Mouse (Mus musculus) macrophage (primary cell): ENCODE data around the gene Zc3h10. TPM values are rescaled to one million over a fixed set of nuclear protein-coding genes. Genes with fewer than 3 reads are reported as not detected.

Source experiments
- H3K27ac ChIP-seq: fragments of 350-480 bp; formaldehyde crosslinking; 2 replicates; pipeline ENCODE4 v1.9.0; 2021
- H3K36me3 ChIP-seq: fragments of 350-480 bp; formaldehyde crosslinking; 2 replicates; pipeline ENCODE4 v1.9.0; 2021; ENCODE audit errors: inconsistent target
- H3K4me3 ChIP-seq: fragments of 350-480 bp; formaldehyde crosslinking; 2 replicates; pipeline ENCODE4 v1.9.0; 2021; ENCODE audit errors: inconsistent target
- H3K79me2 ChIP-seq: fragments of 350-480 bp; formaldehyde crosslinking; 2 replicates; pipeline ENCODE4 v1.9.0; 2021; ENCODE audit errors: inconsistent target
- WGBS: methylation state at CpG from one replicate; pipeline ENCODE4 v1.1.7; 2026; ENCODE audit warnings: inconsistent platforms; ENCODE audit not compliant: missing documents; 5-methylcytosine and 5-hydroxymethylcytosine counted together
- polyA plus RNA-seq: library from polyadenylated mRNA; stranded (reverse); fragments of 250-400 nt; gene quantifications from 3 replicates; pipeline ENCODE4 v1.2.4, GENCODE M21; 2018; ENCODE audit warnings: inconsistent platforms
- total RNA-seq, 78 experiments: library from RNA; depleted of rRNA; stranded (reverse); fragments of 250-400 nt; gene quantifications; 1 replicate in 9 of 78; 2 replicates in 24 of 78; 3 replicates in 43 of 78; 4 replicates in 2 of 78; pipeline ENCODE4 v1.2.4; 2018; ENCODE audit warnings: inconsistent platforms in 56 of 78

The Zc3h10 gene
- total RNA-seq (2018; cell fraction: chromatin; rRNA removed) = 10 to 100 TPM in 13 of 26 experiments, 1 to 10 TPM in 13; 4.7 to 15.2 (median 10.2) TPM
- total RNA-seq (2018; cell fraction: cytosol; rRNA removed) = 10 to 100 TPM in 8 of 26 experiments, 1 to 10 TPM in 18; 6.1 to 12.6 (median 8.9) TPM
- total RNA-seq (2018; cell fraction: nucleus; rRNA removed) = 10 to 100 TPM in 21 of 26 experiments, 1 to 10 TPM in 5; 7.0 to 15.7 (median 11.5) TPM
- 6.7 to 13.0 TPM (median 9.6 TPM) in 3 replicates for polyA plus RNA-seq

DNA sequence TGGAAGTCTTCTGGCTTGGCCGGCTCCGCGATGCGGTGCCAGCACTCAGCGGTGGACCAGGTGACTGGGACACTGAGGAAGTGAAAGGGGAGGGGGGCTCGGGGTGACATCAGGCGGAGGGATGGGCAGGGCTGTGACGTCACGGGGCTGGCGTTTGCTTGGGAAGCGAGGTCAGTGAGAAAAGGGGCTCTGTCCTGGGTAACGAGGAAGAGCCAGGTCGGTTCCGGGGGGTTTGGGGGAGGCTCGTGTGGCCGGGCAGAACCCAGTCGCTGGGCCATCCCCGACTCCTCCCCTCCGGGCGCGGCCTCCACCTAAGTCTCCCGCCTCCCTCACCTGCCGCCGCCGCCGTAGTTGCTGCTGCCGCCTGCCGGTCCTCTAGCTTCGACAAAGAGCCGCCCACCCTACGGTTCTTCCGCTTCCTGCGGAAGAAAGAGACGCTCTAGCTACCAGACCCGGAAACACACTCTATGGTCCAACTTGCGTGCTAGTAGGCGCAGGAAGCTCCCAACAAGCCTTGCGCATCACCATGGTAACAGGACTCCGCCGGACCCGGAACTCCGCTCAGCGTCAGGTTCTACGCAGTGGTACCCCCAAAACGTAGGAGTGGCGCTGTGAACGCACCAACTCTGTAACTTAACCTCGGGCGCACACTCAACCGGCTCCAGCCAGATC, at the start of gene Zc3h10:
Zc3h10 (minus strand) TSS at position 414 of the 672 bp plus-strand sequence.
- peak within 1 kb of the TSS; percentile 87 for H3K4me3 ChIP-seq
- H3K36me3 ChIP-seq = peaks cover 22% of the 10 kb centered on the region; the same call in 1 of the 2 replicates
- H3K27ac ChIP-seq = peak within 1 kb of the TSS; percentile 82
- peaks cover 34% of the 10 kb centered on the region for H3K79me2 ChIP-seq
- under 1% methylated on average over 46 of the region's 50 CpGs for WGBS

GRCm38 (mm10) chr10:128592797-128593196, 45.2 kb upstream of the Zc3h10 start:
- Histone ChIP-seq H3K4me3 (no peak overlapping the region), H3K79me2 (no peaks in the 10 kb centered on the region), H3K36me3 (no peaks in the 10 kb centered on the region), H3K27ac (no peak overlapping the region)
- 88% methylated on average over 5 of the region's 5 CpGs for WGBS

DNA sequence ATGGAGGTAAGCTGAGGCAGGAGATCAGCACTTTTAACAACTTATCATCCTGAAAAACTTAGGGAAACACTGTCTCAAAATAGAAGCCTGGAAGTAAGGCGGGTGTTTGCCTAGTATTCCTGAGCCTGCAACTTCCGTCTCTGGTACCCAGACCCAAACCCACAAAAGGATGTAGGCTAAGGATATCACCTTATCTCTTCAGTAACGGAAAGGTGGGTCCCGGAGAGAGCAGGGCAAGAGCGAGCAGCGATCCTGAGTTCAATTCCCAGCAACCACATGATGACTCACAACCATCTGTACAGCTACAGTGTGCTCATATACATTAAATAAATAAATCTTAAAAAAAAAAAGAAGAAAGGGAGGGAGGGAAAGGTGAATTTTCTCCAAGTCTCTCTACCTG, 43.9 kb upstream of the Zc3h10 start:
- H3K4me3 ChIP-seq = no peak overlapping the region
- H3K79me2 ChIP-seq = no peaks in the 10 kb centered on the region
- 82% methylated on average over 5 of the region's 6 CpGs for WGBS
- no peaks in the 10 kb centered on the region for H3K36me3 ChIP-seq
- no peak overlapping the region for H3K27ac ChIP-seq

DNA sequence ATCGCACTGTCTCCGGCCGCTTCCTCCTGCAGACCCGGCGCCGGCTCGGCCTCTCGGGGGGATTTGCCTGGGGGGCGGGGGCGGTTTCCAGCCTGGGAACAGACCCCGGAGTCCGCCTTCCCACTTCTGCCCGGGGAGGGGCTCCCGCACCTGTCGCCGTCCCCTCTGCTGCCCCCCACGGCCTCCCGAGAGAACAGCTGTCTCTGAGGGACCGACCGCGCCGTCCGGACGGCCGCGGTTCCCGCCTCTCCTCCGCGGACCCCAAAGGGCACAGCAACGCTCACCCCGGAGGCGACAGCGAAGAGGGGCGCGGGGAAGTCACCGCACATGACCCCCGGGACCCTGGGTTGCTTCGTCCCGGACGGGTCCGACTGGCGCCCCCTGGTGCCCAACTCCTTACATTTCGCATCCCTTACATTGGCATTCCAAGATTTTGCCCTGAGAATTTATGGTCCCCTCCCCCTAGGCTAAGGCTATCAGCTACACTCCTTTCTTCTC, 42.7 kb upstream of the Zc3h10 start:
- Histone ChIP-seq H3K36me3 (no peaks in the 10 kb centered on the region), H3K79me2 (no peaks in the 10 kb centered on the region), H3K4me3 (peak overlapping the region; percentile 42), H3K27ac (no peak overlapping the region)
- WGBS = under 1% methylated on average over 43 of the region's 43 CpGs

DNA sequence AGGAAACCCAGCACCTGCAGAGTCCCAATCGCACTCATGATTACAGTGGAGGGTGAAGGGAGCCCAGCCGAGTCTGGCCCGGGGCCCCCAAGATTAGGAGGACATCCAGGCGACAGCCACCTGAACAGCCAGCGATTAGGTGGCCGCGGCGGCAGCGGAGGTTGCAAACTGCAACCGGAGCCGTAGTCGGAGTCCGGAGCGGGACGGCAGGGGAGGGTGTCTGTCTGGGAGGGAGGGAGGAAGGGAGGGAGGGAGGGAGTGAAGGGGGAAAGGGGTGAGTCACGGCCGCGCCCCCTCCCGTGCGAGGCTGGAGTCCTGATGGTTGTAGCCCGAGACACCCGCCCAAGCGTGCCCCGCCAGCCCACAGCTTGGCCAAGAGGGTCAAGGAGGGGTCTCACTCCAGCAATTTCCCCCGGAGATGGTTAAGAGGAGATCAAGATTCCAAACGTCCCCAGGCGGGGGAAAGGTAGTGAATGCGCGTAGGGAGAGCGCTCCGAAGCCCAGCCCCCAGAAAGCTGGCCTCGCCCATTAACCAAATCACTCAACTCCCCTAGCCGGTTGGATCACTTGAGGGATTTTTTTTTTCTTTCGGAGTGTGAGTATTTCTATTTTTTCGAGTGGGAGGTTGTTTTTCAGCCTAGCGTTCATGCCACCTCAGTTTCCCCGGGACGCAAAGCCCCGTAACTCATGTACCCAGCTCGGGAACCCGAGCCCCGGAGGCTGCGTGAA, 42.1 kb upstream of the Zc3h10 start, which contains the start of gene Erbb3:
Erbb3 (minus strand) TSS at position 189 of the 729 bp plus-strand sequence.
- H3K4me3 ChIP-seq = peak within 1 kb of the TSS; percentile 42
- H3K36me3 ChIP-seq = no peaks in the 10 kb centered on the region
- no peaks in the 10 kb centered on the region for H3K79me2 ChIP-seq
- under 1% methylated on average over 31 of the region's 43 CpGs for WGBS
- no peak within 1 kb of the TSS for H3K27ac ChIP-seq

DNA sequence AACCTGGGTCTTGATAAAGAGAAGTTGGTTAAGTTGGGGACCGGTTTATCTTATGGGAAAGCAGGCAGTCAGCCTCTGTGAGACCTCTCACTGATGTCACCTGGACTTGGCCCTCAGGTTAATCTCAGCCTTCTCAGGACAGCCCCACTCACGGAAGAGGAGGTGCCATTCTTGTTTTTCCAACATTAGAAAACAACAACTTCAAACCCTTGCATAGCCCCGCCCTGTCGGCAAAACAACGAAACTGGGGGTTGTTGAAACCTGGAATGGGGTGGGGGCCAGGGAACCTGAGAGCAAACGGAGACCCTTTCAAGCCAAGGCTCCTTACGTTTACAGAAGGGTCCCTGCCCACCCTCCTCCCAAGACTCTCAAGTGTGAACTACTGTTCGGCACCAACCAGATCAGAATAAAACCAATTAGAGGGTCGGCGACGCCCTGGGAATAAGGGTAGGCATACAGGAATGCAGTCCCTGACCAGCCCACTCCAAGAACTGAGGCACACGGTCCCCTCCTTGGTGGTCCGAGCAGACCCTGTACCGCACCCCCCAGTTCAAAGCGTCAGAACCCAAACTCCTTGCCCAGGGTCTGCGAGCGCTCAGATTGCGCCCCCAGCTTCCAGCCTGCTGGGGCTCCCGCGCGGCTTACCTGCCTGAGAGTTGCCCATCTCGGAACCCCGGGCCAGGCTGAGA, 41.3 kb upstream of the Zc3h10 start:
- H3K27ac ChIP-seq = no peak overlapping the region
- H3K79me2 ChIP-seq = no peaks in the 10 kb centered on the region
- H3K36me3 ChIP-seq = no peaks in the 10 kb centered on the region
- H3K4me3 ChIP-seq = peak overlapping the region; percentile 42
- 14% methylated on average over 23 of the region's 23 CpGs for WGBS

GRCm38 (mm10) chr10:128588136-128588535, 40.6 kb upstream of the Zc3h10 start:
- Histone ChIP-seq H3K4me3 (no peak overlapping the region), H3K27ac (no peak overlapping the region), H3K79me2 (no peaks in the 10 kb centered on the region), H3K36me3 (no peaks in the 10 kb centered on the region)
- WGBS = 82% methylated on average over 1 of the region's 1 CpGs

DNA sequence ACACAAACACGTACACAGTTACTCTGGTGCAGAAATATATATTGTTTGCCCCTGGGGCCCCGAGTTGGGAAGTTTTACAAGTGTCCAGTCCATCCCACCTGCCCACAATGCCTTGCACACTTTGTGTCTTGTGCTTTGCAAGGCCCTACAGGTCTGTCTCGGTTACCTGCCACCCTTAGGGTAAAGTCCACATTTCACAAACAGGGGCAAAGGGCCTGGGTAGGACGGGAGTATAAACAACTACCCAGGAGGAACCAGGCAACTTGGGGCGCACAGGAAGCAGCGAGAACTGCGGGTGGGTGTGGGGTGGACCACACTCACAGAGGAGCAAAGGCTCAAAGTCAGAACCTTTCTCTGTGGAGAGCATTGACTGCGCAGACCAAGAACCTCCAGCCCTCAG, 40.1 kb upstream of the Zc3h10 start:
- WGBS = 66% methylated on average over 8 of the region's 8 CpGs
- Histone ChIP-seq H3K36me3 (no peaks in the 10 kb centered on the region), H3K79me2 (no peaks in the 10 kb centered on the region), H3K27ac (no peak overlapping the region), H3K4me3 (no peak overlapping the region)

DNA sequence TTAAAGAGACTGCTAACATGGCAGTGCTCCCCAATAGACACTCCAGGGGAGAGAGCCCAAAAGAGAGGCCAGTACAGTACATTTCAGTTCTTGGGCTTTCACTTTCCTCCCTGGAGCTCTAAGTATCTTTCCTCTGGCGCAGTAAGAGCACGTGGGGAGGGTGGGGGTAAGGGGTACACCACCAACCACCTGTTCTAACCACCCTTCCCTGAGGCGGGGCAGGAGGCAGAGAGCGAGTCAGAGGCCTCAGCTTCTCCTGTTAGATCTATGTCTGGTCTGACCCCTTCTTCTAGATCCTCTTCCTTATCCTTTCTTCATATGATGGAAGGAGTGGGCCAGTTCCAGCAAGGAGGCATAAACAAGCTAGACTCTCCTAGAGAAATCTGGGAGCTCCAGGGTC, 39.5 kb upstream of the Zc3h10 start:
- 46% methylated on average over 4 of the region's 4 CpGs for WGBS
- Histone ChIP-seq H3K36me3 (no peaks in the 10 kb centered on the region), H3K79me2 (no peaks in the 10 kb centered on the region), H3K4me3 (no peak overlapping the region), H3K27ac (no peak overlapping the region)

GRCm38 (mm10) chr10:128586546-128586945, 39.0 kb upstream of the Zc3h10 start:
- no peak overlapping the region for H3K4me3 ChIP-seq
- H3K27ac ChIP-seq = no peak overlapping the region
- 92% methylated on average over 1 of the region's 1 CpGs for WGBS
- H3K79me2 ChIP-seq = no peaks in the 10 kb centered on the region
- no peaks in the 10 kb centered on the region for H3K36me3 ChIP-seq

GRCm38 (mm10) chr10:128584386-128584785, 36.8 kb upstream of the Zc3h10 start:
- Histone ChIP-seq H3K79me2 (no peaks in the 10 kb centered on the region), H3K4me3 (no peak overlapping the region), H3K36me3 (no peaks in the 10 kb centered on the region), H3K27ac (no peak overlapping the region)
- WGBS = 65% methylated on average over 4 of the region's 4 CpGs

DNA sequence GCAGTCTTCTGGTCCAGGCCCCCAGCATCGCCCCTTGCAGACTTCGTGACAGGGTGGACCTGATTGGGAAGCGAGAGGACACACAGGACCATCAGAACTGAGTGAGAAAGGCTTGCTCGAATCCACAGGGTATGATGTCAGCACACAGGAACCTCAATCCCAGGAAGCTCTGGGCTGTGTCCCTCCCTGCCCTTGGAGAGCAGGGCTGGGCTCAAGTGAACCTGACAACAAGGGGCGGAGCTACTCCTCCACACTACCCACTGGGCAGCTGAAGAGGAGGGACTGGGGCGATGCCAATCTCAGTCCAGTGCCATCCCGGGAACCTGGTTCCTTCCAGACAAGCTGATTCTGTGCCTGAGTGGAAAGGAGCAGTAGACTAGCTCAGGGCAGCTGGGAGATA, 36.1 kb upstream of the Zc3h10 start:
- Histone ChIP-seq H3K27ac (no peak overlapping the region), H3K4me3 (no peak overlapping the region), H3K36me3 (no peaks in the 10 kb centered on the region), H3K79me2 (no peaks in the 10 kb centered on the region)
- 77% methylated on average over 7 of the region's 7 CpGs for WGBS

DNA sequence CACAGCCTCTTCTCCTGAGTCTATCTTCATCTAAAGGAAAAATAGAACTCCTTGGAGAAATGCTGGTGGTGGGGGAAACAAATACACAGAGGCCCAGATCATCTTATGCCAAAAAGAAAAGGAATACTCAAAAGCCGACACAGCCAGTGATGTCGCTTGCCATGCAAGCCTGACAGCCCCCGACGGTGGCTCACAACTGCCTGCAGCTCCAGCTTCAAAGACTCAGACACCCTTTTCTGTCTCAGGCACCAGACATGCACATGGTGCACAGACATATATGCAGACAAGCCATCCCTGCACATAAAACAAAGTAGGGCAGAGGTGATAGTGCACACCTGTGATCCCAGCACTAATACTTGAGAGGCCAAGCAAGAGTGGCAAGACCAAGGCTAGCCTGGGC, 32.2 kb upstream of the Zc3h10 start:
- Histone ChIP-seq H3K36me3 (no peaks in the 10 kb centered on the region), H3K79me2 (no peaks in the 10 kb centered on the region), H3K27ac (no peak overlapping the region), H3K4me3 (no peak overlapping the region)
- 76% methylated on average over 4 of the region's 4 CpGs for WGBS

GRCm38 (mm10) chr10:128579298-128579697, 31.7 kb upstream of the Zc3h10 start:
- 95% methylated on average over 3 of the region's 3 CpGs for WGBS
- H3K79me2 ChIP-seq = no peaks in the 10 kb centered on the region
- H3K36me3 ChIP-seq = no peaks in the 10 kb centered on the region
- no peak overlapping the region for H3K4me3 ChIP-seq
- no peak overlapping the region for H3K27ac ChIP-seq
